Mouse (Mus musculus) left cerebral cortex, adult 11 months (tissue): Measurements from ENCODE around the gene Tmem72.
A peak's percentile ranks its signal among the peaks of the same experiment; 100 is the strongest.

Experiments used
- DNase-seq: peaks from one replicate; pipeline ENCODE4 v3.0.0; 2022; ENCODE audit warnings: low spot score

Tmem72 gene

DNA sequence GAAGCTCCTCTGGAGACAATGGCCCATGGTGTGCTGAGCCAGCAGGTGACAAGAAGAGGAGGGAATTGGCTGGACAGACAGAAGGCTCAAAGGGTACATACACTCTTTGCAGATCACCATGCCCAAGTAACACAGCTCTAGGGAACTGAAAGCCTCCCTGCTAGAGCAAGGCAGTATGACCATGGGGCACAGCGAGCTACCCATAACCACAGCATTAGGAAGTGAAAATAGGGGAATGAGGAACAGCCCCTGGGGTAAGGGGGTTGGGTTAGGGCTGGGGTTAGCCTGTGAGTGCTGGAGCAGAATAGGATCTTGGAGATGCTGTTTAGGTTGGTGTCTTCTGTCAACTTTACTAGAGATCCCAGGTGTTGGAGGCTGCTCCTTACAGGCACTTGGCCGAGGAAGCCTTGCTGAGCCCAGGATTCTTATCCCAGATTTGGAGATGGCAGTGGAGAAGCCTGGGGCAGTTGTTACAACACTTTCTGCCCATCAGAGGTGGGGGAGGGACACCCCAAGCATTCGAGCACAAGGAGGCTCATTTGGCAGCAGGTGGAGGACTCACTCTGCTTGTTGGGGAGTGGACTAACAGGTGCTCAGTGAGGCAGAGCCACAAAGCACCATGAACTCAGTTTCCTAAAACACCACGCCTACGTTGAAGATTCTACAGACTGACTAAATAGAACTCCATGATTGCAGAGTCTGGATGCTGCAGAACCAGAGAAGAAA, 37.0 kb downstream of the Tmem72 start:
- DNase-seq, result no peak

DNA sequence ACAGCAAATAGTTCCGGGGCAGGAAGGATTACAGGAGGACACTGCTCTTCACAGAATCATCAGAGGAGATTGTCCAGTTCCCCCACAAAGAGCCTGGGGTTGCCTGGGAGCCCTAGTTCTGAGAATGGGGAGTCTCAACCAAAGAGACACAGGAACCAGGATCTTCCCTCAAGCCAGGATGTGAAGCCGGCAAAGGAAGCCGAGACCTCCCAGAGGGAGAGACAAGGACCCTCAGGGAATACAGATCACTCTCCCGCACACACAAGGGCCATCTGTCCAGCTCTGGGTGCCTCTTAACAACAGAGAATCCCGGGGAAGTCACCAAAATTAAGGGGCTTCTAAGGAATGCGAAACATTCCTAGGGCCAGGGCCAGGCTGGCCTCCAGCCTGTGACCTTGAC, 39.4 kb downstream of the Tmem72 start:
- DNase-seq, result no peak

DNA sequence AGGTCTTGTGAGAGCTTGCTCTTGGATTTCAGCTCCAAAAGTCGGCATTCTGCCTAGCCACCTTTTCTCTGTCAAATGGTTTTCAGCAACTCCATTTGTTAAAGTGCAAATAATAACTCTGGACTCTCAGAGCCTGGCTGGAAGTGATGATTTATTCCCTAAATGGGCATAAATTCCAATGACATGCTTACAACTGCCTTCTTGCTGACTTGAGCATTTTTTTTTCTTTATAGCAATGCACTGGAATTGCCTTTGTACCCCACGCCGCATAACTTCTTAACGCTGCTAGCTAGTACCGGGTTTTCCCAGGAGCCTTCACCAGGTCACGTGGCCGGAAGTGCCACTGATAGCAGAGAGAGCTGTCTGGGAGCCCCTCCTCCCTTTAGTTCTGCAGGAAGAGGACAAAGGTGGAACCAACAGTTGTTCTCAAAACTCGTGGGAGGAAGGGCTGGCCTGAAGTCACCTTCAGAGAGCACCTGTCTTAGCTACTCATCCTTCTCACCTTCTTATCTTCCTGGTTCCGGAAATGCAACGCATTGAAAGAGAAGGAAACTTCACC, 40.3 kb downstream of the Tmem72 start:
- DNase-seq, result no peak

DNA sequence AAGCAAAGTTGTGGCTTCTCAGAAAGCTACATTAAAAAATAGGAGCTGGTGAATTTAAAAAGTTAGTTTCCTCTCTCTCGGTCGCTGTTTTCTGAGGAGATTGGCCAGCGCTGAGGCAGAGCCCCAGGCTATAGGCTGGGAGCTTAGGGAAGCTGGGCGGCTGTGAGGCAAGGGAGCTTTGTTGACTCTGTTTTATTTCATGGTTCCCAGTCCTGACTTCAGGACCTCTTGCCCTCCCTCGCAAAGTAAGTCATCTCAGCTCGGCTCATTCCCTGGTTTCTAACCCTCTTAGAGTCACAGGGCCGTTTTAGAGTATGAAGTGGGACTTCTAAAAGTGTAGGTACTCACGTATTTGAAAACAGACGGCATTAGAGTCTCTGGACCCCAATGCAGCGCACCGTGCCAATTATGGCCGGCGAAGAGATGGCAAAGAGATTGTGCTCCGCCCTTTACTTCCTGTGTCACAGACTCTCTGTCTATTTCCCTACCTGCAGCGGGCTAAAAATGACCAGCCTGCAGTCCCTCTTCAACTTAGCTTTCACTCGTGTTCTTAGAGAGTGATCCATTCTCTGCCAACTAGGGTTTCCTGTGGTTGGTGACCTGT, 42.3 kb downstream of the Tmem72 start:
- no peak for DNase-seq

DNA sequence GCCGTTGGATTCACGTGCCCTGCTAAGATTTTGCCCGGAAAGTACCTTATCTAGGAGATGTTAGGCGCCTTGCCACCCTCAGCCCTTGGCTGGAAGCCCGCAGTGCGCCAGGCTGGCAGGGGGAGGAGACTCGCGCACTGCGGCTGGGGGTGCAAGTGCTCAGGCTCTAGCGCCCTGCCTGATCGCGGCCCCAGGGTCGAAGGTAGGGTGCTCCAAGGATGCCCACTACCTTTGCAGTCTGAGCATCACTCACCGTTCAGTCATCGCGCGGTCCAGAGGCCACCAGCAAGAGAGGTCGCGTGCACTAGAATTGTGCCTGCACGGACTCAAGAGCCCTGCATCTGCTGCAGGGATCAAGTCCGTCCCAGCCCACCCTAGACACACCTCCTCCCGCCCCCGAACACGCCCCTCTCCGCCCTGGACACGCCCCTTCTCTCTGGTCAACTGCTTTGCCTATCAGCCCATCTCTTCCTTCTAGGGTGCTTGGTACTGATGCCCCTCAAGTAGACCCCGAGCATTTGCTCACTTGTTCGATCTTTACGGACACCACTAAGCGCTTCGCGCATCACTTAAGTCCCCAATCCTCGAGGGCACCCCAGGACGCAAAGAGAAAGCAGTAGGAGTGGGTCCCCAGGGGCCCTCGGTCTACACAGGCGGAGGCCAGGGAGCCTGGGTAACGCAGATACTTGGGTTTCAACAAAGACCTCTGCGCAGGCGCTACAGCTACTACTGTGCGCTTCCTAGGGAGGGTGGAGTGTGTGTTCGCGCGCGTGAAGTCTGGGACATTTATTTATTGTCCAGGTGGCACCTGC, 43.0 kb downstream of the Tmem72 start, which contains the start of gene Rassf4:
Gene Rassf4, minus strand, starts transcription at position 482 of the 812 bp plus-strand sequence.
- DNase-seq, result peak; percentile 55

DNA sequence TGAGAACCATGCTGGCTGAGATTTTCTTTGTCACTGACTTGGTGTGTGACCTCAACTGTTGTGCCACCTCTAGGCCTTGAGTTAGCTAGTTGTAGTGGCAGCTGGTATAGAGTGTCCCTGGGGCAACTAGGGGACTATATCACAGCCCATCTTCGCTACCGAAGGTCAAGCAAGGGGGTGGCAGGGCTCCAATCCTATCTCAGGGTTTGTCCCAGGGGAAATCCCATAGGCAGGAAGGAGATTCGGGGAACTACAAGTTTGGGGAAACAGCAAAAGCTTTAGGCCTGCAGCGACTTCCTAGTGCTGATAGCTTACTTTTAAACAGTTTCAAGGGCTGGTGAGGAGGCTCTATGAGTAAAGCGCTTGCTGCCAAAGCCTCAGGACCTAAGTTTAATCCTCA, 44.4 kb downstream of the Tmem72 start:
- DNase-seq, result no peak

DNA sequence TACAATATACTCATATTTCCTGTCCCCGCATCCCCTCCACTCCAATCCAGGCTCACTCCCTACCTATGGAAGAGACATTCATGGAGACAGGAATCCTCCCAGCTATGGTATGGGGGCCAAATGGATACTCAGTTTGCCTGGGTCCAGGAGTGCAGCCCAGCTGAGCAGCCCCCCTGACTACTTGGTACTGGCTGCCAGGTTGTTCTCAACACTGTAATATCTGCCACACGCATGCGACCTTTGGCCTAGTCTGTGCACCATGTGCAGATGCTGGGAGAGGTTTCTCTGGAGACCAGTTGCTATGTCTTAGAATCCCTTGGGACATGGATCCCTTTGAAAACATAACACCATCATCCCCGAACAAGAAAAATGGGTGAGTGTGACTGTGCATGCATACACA, 44.9 kb downstream of the Tmem72 start:
- DNase-seq, result no peak

DNA sequence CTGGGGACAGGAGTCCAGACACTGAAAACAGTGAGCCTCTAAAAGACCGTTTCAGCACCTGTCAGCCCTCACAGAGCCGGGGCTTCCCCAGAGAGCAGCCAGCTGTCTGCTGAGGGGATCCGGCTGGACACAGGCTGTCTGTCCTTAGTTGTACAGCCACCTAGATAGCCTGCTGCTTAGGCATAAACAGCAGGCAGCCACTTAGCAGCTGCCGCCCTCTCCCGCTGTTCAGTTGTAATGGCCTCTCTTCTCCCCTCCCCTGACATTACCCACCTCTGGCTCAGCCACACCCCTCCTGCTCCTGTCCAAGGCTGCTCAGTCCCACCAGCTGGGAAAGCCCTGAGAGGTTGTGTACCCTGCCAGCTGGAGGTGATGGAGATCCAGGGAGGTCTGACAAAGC, 45.7 kb downstream of the Tmem72 start:
- DNase-seq, result no peak

DNA sequence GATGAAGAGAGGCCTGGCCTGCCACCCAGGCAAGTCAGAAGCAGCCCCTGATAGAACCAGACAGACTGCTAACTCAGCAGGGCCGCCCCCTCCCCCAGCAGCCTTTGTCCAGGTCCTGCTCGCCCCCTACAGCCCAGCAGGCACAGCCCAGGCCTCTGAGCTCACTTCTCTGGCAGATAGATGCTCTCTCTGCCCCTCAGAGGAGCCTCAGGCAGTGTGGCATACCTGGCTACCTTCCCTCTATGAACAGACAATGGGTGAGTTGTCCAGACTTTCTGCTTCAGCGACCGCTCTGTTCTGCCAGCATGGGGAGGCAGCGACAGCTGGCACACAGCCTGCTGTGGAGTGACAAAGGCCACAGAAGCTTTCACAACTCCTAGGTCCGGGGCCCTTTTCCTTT, 46.6 kb downstream of the Tmem72 start:
- no peak for DNase-seq

DNA sequence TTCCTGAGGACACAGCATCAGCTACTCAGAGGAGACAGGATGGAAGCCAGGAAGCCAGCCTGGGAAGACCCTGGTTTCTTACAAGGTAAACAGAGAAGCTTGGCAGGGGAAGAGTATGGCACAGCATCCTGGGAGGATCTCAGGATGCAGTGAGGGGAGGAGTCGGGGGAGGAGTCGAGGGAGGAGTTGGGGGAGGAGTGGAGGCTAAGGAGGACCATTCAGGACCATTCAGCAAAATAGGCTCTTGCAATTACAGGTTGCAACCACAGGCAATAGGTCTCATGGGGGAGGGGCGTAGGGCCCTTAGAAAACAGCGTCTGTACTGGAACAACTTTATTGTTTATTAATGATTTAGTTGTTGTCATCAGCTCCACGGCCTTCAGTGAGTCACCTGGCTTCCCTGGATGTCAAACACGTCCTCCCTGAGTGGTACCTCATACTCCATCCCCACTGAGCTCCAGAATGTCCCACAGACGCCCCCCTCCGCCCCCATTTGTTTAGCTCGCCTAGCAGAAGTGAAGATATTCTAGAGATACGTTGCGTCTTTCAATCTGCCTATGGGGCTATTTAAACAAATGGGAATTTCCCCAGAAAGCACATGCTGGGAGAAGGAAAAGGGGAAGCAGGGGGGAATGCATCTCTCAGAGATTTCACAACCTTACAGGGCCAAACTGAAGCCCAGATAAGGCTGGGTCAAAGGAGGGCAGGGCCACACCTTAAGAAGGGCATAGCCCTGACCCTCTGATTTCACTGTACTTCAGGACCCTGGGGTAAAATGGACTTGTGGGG, 47.8 kb downstream of the Tmem72 start:
- no peak for DNase-seq

DNA sequence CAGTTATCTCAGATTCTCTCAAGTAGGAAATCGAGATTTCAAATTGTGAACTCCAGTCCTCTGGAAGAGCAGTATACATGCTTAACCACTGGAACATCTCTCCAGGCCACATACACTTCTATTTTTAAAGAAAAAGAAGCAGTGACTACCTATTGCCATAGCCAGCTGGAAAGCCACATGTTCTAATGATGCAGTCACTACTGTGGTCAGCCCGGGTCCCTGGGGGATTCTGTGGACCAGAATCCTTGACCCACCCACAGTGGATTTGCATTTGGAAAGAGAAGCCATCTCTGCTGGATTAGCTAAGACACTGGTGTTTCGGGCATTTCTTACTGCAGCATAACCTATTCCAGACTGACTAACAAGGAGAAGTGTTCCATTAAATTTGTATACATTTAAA, 49.3 kb downstream of the Tmem72 start:
- DNase-seq, result no peak

DNA sequence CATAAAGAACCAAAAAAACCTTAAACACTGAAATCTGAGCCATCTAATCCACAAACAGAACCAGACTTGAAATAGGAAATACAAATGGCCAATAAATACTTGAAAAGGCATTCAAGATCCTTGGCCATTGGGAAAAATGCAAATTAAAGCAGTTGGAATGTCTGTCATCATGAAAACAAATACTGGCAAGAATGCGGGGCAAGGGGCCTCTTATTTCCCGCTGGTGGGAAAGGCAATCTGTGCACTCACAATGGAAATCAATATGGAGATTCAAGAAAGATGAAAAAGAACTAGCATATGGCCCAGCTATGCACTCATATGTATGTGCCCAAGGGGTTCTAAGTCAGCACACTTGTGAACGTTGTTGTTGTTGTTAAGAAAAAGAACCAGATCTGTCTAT, 49.8 kb downstream of the Tmem72 start:
- DNase-seq, result no peak

DNA sequence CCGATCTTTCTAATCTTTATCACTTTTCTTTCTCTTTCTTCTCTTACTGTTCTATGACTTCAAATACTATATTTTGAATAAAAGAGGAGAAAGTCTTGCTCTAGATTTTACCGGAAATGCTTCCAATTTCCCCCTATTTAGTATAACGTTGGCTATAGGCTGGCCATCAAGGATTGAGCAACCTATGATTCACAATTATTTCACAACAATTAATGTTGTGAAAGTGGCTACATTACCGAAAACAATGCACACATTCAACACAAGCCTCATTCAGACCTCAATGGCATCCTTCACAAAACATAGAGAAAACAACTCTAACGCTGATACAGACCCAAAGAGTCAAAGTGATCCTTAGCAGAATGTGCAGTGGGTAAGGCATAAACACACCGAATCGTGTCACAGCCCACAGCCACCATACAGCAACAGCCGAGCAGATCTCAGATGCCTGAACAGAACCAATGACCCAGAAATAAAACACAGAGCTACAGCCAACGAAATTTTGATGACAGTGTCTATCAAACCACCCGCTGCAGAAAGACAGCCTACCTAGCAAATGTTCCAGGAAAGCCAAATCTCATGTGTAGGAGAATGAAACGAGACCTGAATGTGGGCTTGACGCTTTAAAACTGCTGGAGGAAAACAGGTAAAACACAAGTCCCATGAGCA, 50.5 kb downstream of the Tmem72 start:
- DNase-seq, result no peak

DNA sequence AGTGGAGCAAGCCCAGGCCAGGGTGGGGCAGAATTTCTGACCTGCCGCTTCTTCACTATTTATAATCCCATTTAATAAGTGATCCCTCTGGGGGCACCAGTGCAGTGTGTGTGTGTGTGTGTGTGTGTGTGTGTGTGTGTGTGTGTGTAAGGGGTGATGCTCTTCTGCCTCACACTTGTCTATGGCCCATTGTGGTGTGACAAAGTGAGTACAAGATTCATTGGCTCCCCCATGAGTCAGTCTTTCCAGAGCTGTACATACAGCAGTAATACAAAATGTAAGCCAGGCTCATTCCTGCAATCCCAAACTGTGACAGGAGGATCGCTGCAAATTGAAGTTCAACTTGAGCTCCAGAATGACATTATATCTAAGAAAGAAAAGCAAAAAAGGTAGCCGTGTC, 51.9 kb downstream of the Tmem72 start:
- DNase-seq, result no peak

DNA sequence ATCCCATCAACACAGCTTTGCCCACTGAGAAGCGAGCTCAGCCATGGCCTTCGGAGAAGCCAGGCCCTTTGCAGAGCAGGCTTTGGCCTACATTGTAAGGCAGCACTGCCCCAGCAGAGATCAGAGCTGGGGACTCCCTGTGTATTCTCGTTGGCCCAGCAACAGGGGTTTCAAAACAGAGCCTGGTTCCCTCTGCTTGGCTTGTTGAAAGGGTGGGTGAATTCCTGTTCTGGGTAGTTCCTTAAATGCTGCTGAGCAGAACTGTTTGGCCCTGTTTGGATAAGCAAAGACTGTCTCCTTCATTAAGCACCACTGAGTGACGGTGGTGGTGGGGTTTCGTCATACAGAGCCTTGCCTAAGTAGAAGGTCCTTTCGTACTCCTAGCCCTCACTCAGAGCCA, 52.7 kb downstream of the Tmem72 start:
- no peak for DNase-seq

DNA sequence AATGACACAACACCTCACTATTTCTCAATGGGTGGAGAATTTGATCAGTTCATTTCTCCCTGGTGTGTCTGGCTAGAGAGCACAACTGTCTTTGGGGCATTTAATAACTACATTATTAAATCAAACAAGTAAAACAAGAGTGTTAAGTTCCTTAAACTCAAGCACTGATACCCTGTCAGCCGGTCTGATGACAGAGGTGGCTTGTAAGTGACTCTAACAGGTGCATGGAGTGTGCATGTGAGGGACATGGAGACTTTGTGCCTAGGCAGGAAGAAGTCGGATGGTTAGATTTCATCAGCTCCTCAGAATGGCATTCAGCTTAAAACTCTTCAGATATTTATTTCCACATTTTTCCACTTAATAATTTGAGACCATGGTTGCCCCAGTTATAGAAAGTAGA, 53.3 kb downstream of the Tmem72 start:
- DNase-seq, result no peak

DNA sequence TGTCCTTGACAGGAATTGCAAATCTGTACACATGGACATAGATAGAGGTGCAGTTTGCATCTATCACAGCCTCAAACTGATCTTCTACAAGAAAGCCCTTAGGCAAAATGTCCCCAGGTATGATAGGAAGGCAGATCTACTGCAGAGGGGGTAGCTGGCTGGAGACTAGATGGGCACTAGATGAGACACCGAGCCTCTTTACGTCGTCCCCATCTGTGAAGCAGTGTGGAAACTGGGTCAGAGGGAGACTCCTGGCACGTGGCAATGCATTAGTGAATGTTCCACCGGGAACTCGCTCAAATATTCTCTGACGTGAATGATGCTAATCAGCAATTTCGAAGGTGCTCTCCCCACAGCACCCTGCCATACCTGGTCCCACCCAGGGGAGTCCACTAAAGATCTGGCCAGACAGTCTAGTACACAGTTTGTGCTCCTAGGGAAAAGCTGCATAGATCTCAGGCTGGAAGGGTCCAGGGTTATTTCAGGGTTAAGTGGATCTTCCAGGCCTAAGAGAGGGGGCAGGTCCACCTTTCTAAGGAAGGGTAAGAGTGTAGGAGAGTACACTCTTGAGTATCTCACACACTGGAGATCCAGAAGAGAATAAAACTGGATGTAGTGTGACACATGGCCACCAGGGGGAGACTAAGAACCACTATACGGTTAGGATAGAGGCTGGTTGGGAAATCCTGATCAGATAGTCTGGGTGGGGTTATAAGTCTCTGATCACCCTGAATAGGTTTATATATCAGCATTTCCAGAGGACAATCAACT, 62.8 kb downstream of the Tmem72 start:
- peak; percentile 45 for DNase-seq

DNA sequence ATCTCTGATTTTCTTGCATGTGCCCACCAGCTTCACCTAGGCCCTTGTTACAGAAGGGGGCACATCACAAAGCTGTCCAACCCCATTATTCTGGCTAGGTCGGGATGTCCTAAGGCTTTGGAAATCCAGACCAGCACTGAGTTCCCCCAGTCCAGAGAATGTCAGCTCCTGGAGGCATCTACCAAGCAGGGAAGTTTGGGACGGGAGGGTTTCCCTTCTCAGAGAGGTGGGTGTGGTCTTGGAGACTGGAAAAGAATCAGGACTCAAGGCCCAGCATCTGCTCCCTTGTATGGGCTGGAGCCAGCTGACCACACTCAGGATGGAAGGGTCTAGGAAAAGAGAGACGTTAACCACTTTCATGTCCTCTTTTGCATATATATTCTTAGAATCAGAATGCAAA, 63.5 kb downstream of the Tmem72 start:
- no peak for DNase-seq

DNA sequence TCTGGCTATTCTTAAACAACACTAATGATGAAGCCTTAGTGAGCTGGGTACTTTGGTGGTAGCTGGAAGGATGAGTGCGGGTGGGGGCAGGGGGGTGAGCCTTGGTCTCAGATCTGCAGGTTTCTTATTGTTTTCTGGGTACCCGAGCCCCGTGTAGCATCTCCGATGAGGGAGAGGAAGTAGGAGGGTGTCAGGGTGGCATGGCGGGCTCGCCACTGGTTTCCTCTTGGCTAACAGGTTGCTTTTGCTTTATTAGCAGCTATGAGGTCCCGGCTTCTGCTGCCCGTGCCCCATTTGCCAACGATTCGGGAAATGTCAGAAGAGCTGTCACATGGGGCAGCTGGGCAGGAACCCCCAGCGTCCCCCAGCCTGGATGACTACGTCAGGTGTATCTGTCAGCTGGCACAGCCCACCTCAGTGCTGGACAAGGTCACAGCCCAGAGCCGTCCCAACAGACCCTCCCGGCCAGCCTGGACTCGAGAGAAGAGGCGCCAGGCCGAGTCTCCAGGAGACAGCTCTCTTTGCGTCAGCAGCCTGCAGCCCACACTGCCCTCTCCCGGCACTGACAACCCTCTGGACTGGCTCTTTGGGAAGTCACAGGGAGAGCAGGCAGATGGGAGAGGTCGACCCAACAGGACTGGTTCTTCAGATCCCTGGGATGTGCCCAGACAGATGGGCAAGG, 65.1 kb downstream of the Tmem72 start:
- no peak for DNase-seq

DNA sequence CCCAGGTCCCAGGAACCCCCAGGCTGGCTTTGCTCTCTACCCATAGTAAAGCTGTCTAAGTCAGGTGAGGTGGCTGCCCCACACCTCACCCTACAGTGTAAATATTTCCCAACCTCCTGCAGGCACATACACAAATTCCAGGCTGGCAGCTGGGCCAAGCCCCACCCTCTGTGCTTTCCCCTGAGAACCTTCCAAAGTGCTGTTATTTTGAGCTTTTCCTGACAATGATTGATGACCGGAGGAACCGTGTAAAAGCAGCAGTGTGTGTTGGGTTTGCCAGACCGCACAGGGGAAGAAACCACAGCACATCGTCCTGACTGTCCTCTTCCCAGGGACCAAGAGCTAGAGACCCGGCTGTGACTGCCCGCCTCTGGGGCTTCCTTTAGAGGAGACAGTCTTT, 66.3 kb downstream of the Tmem72 start, which contains the start of gene Depp1:
Gene Depp1, plus strand, starts transcription at position 204 of the 400 bp plus-strand sequence.
- DNase-seq, result no peak
